Mouse (Mus musculus) cerebellum, adult 11 months (tissue): ENCODE measurements at regions not wholly inside any gene's neighbourhood (a gene's known extent, or its start where the extent isn't known, plus 50 kb on each side); places are given as distances from the start of the nearest gene placed in this dataset.

Experiments
- DNase-seq: peaks from one replicate; pipeline ENCODE4 v3.0.0; 2022

- no peak for DNase-seq
Observed at GRCm38 (mm10) chr6:98748618-98749017, 406.1 kb upstream of the Gm765 start.

- DNase-seq, result no peak
Observed at GRCm38 (mm10) chr6:98746976-98747375, 404.4 kb upstream of the Gm765 start.

GRCm38 (mm10) chr6:98740447-98740846, 397.9 kb upstream of the Gm765 start:
- DNase-seq, result no peak

GRCm38 (mm10) chr6:98731010-98731530, 388.5 kb upstream of the Gm765 start:
- DNase-seq, result no peak

- DNase-seq, result no peak
Observed at GRCm38 (mm10) chr6:98726605-98727144, 384.1 kb upstream of the Gm765 start.

GRCm38 (mm10) chr6:98704887-98705622, 362.5 kb upstream of the Gm765 start:
- no peak for DNase-seq

- no peak for DNase-seq
Observed at GRCm38 (mm10) chr6:98697571-98697970, 355.0 kb upstream of the Gm765 start.

- DNase-seq, result no peak
Observed at GRCm38 (mm10) chr6:98693411-98693810, 350.9 kb upstream of the Gm765 start.

- DNase-seq, result no peak
Observed at GRCm38 (mm10) chr6:98690133-98690532, 347.6 kb upstream of the Gm765 start.

- no peak for DNase-seq
Observed at GRCm38 (mm10) chr6:98689395-98689794, 346.8 kb upstream of the Gm765 start.

GRCm38 (mm10) chr6:98688624-98689023, 346.1 kb upstream of the Gm765 start:
- DNase-seq, result no peak

- no peak for DNase-seq
Observed at GRCm38 (mm10) chr6:98666388-98666989, 323.9 kb upstream of the Gm765 start.

- no peak for DNase-seq
Observed at GRCm38 (mm10) chr6:98651827-98652226, 309.3 kb upstream of the Gm765 start.

- DNase-seq, result no peak
Observed at GRCm38 (mm10) chr6:98651315-98651714, 308.8 kb upstream of the Gm765 start.

GRCm38 (mm10) chr6:98640316-98640715, 297.8 kb upstream of the Gm765 start:
- no peak for DNase-seq

- no peak for DNase-seq
Observed at GRCm38 (mm10) chr6:98635816-98636215, 293.3 kb upstream of the Gm765 start.

- DNase-seq, result no peak
Observed at GRCm38 (mm10) chr6:98632278-98633063, 289.9 kb upstream of the Gm765 start.

GRCm38 (mm10) chr6:98631269-98631668, 288.7 kb upstream of the Gm765 start:
- DNase-seq, result no peak

GRCm38 (mm10) chr6:98629646-98630045, 287.1 kb upstream of the Gm765 start:
- no peak for DNase-seq

- DNase-seq, result no peak
Observed at GRCm38 (mm10) chr6:98626435-98626834, 283.9 kb upstream of the Gm765 start.

- DNase-seq, result no peak
Observed at GRCm38 (mm10) chr6:98620886-98621285, 278.3 kb upstream of the Gm765 start.

- DNase-seq, result no peak
Observed at GRCm38 (mm10) chr6:98613030-98613429, 270.5 kb upstream of the Gm765 start.

- DNase-seq, result no peak
Observed at GRCm38 (mm10) chr6:98609133-98609532, 266.6 kb upstream of the Gm765 start.
